Mouse (Mus musculus) subcutaneous adipose tissue, adult 2 months (tissue): ENCODE data around the gene Arhgef5. TPM values are rescaled to one million over a fixed set of nuclear protein-coding genes. Genes with fewer than 3 reads are reported as not detected.

Experiments used
- polyA plus RNA-seq: library from polyadenylated mRNA; depleted of rRNA; stranded (reverse); fragments of >200 nt; gene quantifications from 2 replicates; pipeline ENCODE4 v1.2.3, GENCODE M21; 2012; ENCODE audit warnings: low replicate concordance; rRNA removed

Gene Arhgef5
- 11.1 and 32.5 TPM in 2 replicates for polyA plus RNA-seq

GRCm38 (mm10) chr6:43265363-43266041 is at the start of gene Arhgef5:
TSS of gene Arhgef5 (plus strand) at chr6:43265582.

DNA sequence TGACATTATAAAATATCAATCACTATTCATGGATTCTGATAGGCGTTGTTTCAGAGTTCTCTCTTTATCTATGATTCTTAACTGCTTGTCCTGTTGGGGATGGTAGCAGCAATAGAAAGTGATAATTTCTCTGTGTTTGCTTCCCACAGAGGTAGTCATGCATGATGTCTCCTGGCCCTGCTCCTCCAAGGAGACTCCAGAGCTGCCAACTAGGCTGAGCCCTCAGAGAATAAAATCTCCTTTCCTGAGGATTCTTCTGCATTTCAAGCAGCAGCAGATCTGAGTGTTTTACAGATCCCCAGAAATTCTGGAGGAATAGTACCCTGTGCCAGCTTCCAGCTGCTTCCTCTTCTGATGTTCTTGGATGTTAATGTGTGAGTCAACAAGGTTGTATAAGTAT is 34.1 kb upstream of the Arhgef5 start, which contains the start of gene Olfr47:
TSS of gene Olfr47 (plus strand) at position 275 of the 400 bp plus-strand sequence.

GRCm38 (mm10) chr6:43309454-43309853 is 44.1 kb downstream of the Arhgef5 start, which contains the start of gene Nobox:
TSS of gene Nobox (minus strand) at chr6:43309554.

Other genes starting within 250 kb of the Arhgef5 start
- not detected in 2 replicates for gene Olfr441, start 159.2 kb upstream of the Arhgef5 start, polyA plus RNA-seq
- gene Olfr237-ps1, start 119.0 kb upstream of the Arhgef5 start, polyA plus RNA-seq = not detected in 2 replicates
- not detected in 2 replicates for gene Olfr437, start 102.3 kb upstream of the Arhgef5 start, polyA plus RNA-seq
- not detected in 2 replicates for gene Olfr13, start 93.4 kb upstream of the Arhgef5 start, polyA plus RNA-seq
- not detected in 2 replicates for gene Olfr435, start 68.4 kb upstream of the Arhgef5 start, polyA plus RNA-seq
- not detected in 2 replicates for gene Olfr434, start 52.6 kb upstream of the Arhgef5 start, polyA plus RNA-seq
- not detected in 2 replicates for gene Olfr47, start 34.1 kb upstream of the Arhgef5 start, polyA plus RNA-seq
- gene Nobox, start 44.0 kb downstream of the Arhgef5 start, polyA plus RNA-seq = 0.06 TPM in 1 of 2 replicates, not detected in the other